Mouse (Mus musculus): ENCODE data around the gene Otor. TPM values are rescaled to one million over a fixed set of nuclear protein-coding genes. Genes with fewer than 3 reads are reported as not detected.

Gene Otor
- total RNA-seq, 2 experiments from 2014 or later, result not detected

DNA sequence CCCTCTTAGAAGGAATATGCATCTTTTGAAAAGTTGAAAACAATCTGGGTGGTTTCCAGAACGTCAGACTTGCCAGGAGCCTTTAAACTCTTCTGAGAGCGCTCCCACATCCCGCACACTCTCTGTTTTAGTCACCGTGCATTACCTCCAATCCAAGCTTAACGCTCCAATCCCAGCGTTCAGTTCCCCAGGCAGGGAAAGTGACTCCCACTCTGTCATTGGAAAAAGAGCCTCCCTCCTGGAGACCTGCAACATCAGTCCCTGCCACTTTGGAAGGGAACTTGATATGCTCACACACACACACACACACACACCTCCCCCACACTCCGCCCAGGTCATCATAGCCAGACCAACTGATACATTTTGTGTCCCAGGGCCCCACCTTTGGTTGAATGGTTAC, 39.9 kb downstream of the Otor start:
- no peak for DNase-seq (ENCODE audit: low spot score in 2 of 2)

DNA sequence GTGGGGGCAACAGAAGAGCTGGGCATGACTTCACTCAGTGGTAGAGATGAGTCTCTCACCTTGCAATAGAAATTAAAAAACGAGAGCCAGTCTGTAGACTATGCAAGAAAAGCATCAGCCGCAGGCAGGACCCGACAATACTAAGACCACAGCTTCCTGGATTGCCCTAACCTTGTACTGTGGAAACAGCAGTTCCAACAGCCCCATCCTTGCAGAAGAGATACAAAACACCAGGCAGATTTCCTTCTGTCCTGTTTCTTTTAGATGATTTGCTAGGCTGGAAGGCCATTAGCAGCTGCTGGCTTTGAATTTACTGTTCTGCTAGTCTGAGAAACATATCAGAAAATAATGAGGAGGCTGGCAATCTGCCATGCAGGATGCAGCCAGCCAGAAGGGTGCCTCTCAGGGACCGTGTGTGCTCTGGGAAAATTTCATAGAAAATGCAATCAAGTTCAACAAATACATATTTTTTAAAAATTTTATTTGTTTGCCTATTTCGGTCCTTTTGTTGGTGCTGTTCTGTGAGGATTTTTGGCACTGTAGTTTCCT, 52.9 kb downstream of the Otor start:
- peak in 1 of 2 experiments; percentile 29 for DNase-seq (ENCODE audit: low spot score in 2 of 2)

Other genes starting within 250 kb of the Otor start
- gene Kif16b, start 176.9 kb upstream of the Otor start, total RNA-seq (2021), result 10 to 100 TPM; 18.1 to 19.4 TPM
- gene Snrpb2, start 15.4 kb upstream of the Otor start, total RNA-seq (2021), result 10 to 100 TPM; 35.2 to 44.2 TPM

Data from gastrocnemius, postnatal 4 days (tissue).